Mouse (Mus musculus): ENCODE results near the gene Crocc2.

GRCm38 (mm10) chr1:93190726-93191305 lies 22.3 kb downstream of the Crocc2 start:
- TF ChIP-seq ETS1 (IDR thresholded peaks at IDR 0.05; ENCODE audit: low read depth, low read length) (no peak), NRF1 (IDR thresholded peaks at IDR 0.05; ENCODE audit: insufficient read depth, low read depth, low read length, poor library complexity, severe bottlenecking) (no peak), GATA1 (IDR thresholded peaks at IDR 0.05; ENCODE audit: low read depth, low read length) (no peak), CTCF (IDR thresholded peaks at IDR 0.05 in 2 of 3, conservative IDR thresholded peaks at IDR 0.05 in 1 of 3; ENCODE audit: control insufficient read depth in 1 of 3, insufficient read depth in 1 of 3, low read depth in 2 of 3, low read length in 3 of 3, poor library complexity in 1 of 3, severe bottlenecking in 1 of 3) (no peak), CHD2 (IDR thresholded peaks at IDR 0.05; ENCODE audit: low read length) (no peak), EP300 (IDR thresholded peaks at IDR 0.05; ENCODE audit: low read depth in 1 of 2, low read length in 2 of 2) (no peak), POLR2A (IDR thresholded peaks at IDR 0.05; ENCODE audit: control insufficient read depth in 1 of 2, insufficient read depth in 1 of 2, low read depth in 1 of 2, low read length in 2 of 2, poor library complexity in 1 of 2) (no peak), USF1 (IDR thresholded peaks at IDR 0.05; ENCODE audit: low read depth, low read length) (no peak), ZNF384 (IDR thresholded peaks at IDR 0.05; ENCODE audit: low read depth, low read length) (no peak), ZC3H11A (IDR thresholded peaks at IDR 0.05; ENCODE audit: low read depth, low read length) (no peak), UBTF (IDR thresholded peaks at IDR 0.05; ENCODE audit: borderline replicate concordance, insufficient read depth, low read depth, low read length) (no peak)
